Mouse (Mus musculus) thymus, adult 2 months (tissue): Measurements from ENCODE around the gene Mavs.

Experiments used
- CTCF ChIP-seq: fragments of 200-500 bp; IDR thresholded peaks from 2 replicates; pipeline ENCODE4 v1.5.1; 2012; ENCODE audit warnings: mild to moderate bottlenecking, control low read depth, low read length, moderate library complexity, borderline replicate concordance; ENCODE audit not compliant: control insufficient read depth, poor library complexity, insufficient read depth; ENCODE audit errors: extremely low read depth
- POLR2A ChIP-seq: fragments of 200-500 bp; IDR thresholded peaks from 2 replicates; pipeline ENCODE4 v1.6.1; 2012; ENCODE audit warnings: mild to moderate bottlenecking, low read length, control low read depth, moderate library complexity; ENCODE audit not compliant: control insufficient read depth, poor library complexity, insufficient read depth; ENCODE audit errors: extremely low read depth

- TF ChIP-seq CTCF (no peak), POLR2A (no peak)
Measured at GRCm38 (mm10) chr2:131254329-131254713, 20.5 kb downstream of the Mavs start.
